Mouse (Mus musculus) urinary bladder, postnatal 4 days (tissue): ENCODE results near the gene Tmod3.
"Not testable (repeated sequence)": the region's sequence is repeated elsewhere in the genome, so short reads cannot be mapped to it uniquely, and the experiment has no call there.

Experiments used
- DNase-seq, 2 experiments: peaks; one replicate each; pipeline ENCODE4 v3.0.0; 2021 to 2022; ENCODE audit warnings: low spot score in 2 of 2

Gene Tmod3

GRCm38 (mm10) chr9:75495945-75496344 lies 63.5 kb downstream of the Tmod3 start:
- no peak for DNase-seq

GRCm38 (mm10) chr9:75494407-75495005 lies 65.0 kb downstream of the Tmod3 start:
- DNase-seq: no peak

- DNase-seq: not testable (repeated sequence)
Observed at GRCm38 (mm10) chr9:75488255-75488654, 71.2 kb downstream of the Tmod3 start.

- no peak for DNase-seq
Observed at GRCm38 (mm10) chr9:75485231-75485630, 74.2 kb downstream of the Tmod3 start.

GRCm38 (mm10) chr9:75480536-75481075 lies 78.9 kb downstream of the Tmod3 start:
- DNase-seq: no peak

GRCm38 (mm10) chr9:75479106-75479725 lies 80.2 kb downstream of the Tmod3 start:
- no peak for DNase-seq

GRCm38 (mm10) chr9:75477212-75477611 lies 82.2 kb downstream of the Tmod3 start:
- DNase-seq: no peak

GRCm38 (mm10) chr9:75468297-75468696 lies 91.2 kb downstream of the Tmod3 start:
- DNase-seq: peak in 1 of 2 experiments; percentile 20

GRCm38 (mm10) chr9:75467581-75467980 lies 91.9 kb downstream of the Tmod3 start:
- no peak for DNase-seq

- DNase-seq: no peak
Observed at GRCm38 (mm10) chr9:75466641-75467040, 92.8 kb downstream of the Tmod3 start.

GRCm38 (mm10) chr9:75465856-75466255 lies 93.6 kb downstream of the Tmod3 start:
- no peak for DNase-seq

- DNase-seq: no peak
Observed at GRCm38 (mm10) chr9:75463050-75463660, 96.3 kb downstream of the Tmod3 start.

- DNase-seq: no peak
Observed at GRCm38 (mm10) chr9:75455684-75456083, 103.8 kb downstream of the Tmod3 start.

GRCm38 (mm10) chr9:75453994-75454393 lies 105.5 kb downstream of the Tmod3 start:
- DNase-seq: no peak

- no peak for DNase-seq
Observed at GRCm38 (mm10) chr9:75448021-75448420, 111.4 kb downstream of the Tmod3 start.
